Mouse (Mus musculus) neutrophil, adult 5-6 weeks (primary cell): ENCODE results near the gene Gpx4. TPM values are rescaled to one million over a fixed set of nuclear protein-coding genes. Genes with fewer than 3 reads are reported as not detected.
"Not testable (repeated sequence)": the region's sequence is repeated elsewhere in the genome, so short reads cannot be mapped to it uniquely, and the experiment has no call there.

Experiments used
- ATAC-seq: fragments of 151-379, 151-347 bp; 2 replicates; pipeline ENCODE4 v1.8.0; 2017; ENCODE audit warnings: mild to moderate bottlenecking, moderate TSS enrichment; ENCODE audit not compliant: insufficient number of reproducible peaks, poor library complexity, low FRiP score, severe bottlenecking; ENCODE audit errors: extremely low read depth
- total RNA-seq: library from RNA; stranded (forward); fragments of 200-1000 nt; gene quantifications from 2 replicates; pipeline ENCODE4 v1.2.3, GENCODE M21; 2017

Gpx4 gene
- total RNA-seq, 1 experiment from 2014 or later: 206 TPM

DNA sequence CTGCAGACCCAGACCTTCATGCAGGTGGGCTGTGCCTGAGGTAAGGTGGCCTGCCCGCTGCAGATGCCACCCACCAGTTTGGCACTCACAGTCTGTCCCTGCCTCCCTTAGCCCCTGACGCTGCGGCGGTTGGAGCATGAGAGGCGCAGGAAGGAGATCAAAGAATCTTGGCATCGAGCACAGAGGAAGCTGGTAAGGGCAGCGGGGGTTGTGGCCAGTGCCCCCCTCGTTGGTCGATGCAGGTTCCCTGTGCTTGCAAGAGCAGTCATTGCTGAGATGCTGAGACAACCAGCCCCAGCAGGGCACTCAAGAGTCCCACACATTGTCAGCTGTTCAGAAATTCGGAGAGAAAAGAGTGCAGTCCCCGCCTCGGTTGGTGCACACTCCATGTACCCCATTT, 24.8 kb upstream of the Gpx4 start:
- no peak for ATAC-seq

DNA sequence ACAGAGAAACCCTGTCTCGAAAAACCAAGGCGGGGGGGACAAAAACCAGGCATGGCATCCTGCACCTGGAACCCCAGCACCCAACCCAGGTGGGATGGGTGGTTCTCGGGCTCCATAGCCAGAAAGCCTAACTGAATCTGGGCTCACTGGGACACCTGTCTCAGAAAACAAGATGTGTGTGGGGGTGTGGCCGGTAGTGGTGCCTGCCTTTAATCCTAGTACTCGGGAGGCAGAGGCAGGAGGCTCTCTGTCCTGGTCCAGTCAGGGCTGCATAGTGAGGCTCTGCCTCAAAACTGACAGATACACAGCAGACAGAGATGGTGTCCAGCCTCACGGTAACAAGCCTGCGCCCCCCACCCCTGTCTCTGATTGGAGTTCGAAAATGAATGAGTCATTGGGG, 24.2 kb upstream of the Gpx4 start:
- ATAC-seq: no peak

DNA sequence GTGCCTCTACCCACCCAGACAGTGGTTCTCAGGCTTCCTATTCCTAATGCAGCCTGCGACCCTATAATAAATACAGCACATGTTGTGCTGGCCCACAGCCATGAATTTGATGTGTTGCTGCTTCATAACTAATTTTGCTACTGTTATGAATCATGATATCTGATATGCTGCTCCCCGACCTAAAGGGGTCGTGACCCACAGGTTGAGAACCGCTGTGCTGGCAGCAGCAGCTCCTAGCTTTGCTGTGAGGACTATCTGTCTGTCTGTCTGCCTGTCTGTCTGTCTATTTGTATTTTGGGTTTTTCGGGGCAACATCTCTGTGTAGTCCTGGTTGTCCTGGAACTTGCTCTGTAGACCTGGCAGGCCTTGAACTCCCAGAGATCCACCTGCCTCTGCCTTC, 23.2 kb upstream of the Gpx4 start:
- no peak for ATAC-seq

DNA sequence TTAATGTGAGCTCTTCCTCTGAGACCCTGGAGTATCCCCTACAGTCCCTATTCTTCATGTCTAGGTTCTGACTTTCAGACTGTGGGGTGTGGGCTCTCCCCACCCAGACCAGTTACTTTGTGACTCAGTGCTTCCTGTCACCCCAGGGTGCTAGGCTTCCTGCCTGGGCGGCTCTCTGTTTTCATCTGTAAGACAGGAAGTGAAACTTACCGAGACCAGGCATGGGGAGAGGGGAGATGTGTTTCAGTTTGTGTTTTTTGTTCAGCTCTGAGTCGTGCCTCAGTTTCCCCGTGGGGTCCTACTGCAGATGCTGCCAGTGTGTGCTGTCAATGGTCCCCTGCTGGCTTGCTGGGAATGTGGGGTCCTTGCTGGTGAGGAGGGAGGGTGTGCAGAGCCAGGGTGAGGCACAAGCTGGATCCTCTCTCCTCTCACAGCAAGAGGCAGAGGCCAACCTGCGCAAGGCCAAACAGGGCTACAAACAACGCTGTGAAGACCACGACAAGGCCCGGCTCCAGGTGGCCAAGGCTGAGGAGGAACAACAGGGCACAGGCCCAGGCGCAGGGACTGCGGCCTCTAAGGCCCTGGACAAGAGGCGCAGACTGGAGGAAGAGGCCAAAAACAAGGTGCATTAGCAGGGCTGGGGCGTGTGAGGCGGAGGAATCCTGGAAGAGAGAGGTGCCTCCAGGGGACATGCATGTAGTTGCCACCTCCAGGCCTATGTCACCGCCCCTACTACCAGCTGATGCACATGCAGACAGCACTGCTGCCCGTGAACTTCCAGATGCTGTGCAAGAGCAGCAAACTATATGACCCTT, 22.5 kb upstream of the Gpx4 start:
- ATAC-seq: peak; percentile 74

DNA sequence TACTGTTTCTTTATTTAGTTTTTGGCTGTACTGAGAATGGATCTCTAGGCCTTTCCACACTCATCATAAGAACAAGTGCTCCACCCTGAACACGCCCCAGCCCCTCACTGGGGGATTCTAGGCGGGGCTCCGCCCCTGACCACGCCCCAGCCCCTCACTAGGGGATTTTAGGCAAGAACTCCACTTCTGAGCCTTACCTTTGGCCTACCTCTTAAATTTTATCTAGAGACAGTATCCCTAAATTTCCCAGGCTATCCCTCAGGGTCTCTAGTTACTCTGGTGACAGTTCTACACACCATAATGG, 22.0 kb upstream of the Gpx4 start:
- no peak for ATAC-seq

DNA sequence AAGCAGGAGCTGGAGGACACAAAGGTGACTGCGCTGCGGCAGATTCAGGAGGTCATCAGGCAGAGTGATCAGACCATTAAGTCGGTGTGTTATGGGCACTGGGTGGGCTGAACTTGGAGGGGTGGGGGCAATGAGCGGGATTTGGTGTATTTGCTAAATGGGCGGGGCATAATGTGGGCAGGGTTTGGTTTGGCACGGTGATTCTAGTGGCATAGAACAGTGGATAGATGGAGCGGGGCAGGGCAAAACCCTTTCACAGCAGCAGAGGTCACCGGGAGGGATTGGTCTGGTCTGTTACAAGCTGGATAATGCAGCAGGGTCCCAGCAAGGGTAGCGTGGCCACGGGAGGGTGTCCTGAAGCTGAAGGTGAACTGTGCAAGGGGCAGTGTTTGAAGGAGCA, 21.5 kb upstream of the Gpx4 start:
- no peak for ATAC-seq

DNA sequence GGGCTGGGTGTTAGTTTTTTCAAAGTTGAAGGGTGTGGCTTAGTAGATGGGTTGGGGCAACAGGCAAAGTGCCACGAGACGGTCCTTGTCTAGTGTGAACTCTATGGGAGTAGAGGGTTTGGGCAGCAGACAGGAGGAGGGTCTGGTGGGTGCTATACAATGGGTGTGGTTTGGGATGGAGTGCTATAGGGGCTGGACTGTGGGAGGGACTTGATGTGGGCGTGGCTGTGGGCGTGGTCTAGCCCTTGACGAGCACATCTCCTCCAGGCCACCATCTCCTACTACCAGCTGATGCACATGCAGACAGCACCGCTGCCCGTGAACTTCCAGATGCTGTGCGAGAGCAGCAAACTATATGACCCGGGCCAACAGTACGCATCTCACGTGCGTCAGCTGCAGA, 21.1 kb upstream of the Gpx4 start:
- ATAC-seq: no peak

DNA sequence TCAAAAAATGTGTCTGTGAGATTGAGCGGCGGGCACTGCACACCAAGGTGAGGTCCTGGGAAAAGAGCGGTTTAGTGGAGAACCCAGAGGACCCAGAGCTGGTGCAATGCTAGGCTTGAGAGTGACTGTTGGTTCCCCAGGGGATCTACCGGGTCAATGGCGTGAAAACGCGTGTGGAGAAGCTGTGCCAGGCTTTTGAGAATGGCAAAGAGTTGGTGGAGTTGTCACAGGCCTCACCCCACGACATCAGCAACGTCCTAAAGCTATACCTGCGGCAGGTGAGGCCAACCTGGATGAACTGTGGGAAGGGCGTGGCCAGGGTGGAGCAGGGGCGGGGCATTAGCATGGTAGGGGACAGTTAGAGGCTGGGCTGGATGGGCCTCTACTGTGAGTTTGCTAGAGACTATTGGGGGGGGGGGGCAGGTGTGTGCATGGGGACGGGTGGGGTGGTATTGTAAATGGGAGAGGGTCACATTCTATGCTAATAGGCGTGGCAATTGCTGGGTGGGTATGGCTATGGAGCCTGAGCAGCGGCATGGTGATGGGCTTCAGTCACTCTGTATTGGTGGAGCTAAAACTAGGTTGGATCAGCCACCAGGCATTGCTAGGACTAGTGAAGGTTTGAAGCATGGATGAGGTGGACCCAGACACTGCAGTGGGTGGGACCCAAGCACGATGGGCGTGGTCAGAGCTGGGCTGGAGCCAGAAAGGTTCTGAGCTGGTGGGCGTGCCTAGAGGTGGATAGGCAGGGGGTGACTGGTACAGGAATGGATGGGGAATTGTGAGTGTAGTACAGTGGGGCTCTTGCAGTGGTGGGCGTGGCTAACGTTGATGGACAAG, 19.1 kb upstream of the Gpx4 start:
- ATAC-seq: no peak

DNA sequence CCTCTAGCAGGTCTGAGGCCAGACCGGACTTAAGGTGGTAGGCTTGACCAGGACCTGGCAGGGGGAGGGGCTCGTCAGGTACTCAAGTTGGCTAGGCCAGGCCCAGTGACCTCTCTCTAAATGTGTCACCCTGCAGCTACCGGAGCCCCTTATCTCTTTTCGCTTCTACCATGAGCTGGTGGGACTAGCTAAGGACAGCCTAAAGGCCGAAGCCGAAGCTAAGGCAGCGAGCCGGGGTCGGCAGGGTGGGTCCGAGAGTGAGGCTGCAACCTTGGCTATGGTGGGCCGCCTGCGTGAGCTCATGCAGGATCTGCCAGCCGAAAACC, 18.5 kb upstream of the Gpx4 start:
- no peak for ATAC-seq

DNA sequence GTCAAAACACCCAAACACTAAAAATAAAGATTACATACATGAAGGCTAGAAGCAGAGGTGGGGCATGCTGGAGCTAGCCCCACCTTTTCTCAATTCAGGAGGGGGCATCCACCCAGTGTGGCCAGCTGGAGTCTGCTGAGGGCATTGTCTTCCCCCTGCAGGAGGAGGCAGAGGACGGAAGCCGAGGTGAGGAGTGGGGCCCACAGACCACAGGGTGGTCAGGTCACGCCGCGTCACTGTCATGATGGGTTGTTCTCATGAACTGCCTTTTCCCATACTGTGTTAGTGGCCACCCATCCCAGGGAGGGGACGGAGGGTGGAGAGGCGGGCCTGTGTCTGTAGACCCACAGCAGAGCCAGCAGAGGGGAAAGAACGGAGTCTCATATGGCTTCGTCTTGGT, 16.8 kb upstream of the Gpx4 start:
- no peak for ATAC-seq

DNA sequence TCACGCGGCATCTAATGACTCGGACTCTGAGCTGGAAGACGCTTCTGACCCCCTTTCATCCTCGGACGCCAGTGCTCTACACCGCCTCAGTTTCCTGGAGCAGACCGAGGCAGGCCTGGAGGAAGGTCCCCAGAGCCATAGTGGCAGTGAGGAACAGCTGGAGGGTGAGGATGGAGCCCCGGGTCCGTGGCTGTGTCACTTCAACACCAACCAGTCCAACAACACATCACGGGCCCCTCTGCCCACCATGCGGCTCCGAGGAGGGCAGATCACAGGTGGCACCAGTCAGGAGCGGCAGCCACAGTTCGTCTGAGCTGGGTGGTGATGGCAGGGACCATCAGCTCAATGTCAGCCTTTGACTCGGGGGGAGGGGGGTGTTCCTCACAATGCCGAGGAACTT, 16.2 kb upstream of the Gpx4 start:
- no peak for ATAC-seq

DNA sequence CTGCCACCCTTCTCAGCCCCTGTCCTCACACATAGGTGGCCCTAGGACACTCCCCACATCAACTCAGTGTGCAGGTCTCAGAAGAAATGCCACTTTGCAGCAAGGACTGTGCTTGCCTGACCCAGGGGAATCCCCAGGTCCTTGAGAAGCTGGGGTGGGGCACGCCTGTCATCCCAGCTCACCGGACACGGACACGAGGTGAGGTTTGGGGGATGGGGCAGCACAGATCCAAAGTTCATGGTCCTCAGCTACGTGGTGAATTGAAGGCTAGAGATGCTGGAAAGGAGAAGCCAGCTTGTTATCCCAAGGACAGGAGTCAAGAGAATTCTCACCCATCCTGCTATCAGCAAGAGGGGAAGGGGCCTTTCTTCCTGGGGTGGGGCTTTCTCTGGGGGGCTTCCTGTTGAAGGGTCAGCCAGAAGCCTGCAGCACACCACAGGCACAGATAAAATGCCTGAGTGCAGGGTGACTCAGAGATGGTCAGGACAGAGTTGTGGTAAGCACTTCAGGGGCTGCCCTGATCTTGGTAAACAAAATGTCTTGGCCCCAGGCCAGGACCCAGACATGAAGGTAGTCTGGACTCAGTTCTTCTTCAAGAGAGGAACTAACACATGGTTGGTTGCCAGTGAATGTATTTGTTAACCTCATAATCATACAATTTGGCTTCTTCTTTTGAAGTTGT, 14.0 kb upstream of the Gpx4 start:
- peak; percentile 62 for ATAC-seq

DNA sequence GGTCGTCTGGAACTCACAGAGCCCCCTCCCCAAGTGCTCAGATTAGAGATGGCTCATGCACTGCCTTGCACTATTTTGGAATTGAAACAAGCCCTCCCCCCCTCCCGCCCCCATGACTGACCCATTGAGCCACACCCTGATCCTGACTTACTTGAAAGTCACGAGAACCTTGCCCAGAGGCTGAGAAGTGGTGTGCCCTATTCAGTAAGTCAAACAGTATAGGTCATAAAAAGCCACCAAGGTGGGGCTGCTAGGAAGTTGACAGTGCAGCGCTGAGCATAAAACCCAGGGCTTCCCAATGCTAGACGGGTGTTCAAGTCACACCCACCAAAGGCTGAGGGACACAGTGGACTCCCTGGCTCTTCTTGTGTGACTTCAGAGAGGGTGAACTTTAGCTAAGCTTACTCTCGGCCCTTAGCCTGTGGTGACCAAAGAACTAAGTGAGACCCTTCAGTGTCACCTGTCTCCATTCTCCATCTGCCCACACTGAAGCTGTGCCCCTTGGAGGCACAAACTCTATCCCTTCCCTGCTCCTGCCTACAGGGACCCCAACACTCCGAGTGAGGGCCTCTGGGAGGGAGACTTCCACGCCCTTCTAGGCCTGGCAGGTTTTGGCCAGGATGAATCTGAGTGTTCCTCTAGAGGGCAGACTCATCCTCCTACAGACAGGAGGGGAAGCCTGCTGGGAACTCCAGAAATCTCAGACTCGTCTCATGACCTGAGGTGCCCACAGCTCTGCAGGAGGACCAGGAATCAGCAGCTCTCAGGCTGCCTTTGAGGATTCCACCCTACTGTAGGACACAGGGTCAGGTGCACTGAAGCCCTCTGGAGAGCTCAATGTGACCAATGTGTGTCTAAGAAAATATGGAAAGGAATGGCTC, 13.2 kb upstream of the Gpx4 start:
- ATAC-seq: peak; percentile 24; the same call in 1 of the 2 replicates

DNA sequence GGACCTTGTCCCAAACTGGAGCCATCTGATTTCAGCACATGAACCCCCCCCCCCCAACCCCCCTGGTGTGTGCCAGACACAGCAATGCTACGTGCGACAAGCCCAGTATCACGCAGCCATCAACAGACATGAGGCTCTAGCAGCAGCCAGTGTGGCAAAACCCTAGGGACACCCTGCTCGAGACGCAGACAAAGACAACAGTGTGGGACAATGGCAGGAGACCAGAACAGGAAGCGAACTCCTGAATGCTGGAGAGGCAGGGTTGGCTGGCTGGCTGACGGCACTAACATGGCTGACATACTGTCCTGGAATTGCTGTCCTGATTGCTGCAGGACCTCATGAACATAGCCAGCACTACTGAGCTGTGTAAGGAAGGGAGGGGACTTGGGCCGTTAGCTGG, 11.8 kb upstream of the Gpx4 start:
- no peak for ATAC-seq

DNA sequence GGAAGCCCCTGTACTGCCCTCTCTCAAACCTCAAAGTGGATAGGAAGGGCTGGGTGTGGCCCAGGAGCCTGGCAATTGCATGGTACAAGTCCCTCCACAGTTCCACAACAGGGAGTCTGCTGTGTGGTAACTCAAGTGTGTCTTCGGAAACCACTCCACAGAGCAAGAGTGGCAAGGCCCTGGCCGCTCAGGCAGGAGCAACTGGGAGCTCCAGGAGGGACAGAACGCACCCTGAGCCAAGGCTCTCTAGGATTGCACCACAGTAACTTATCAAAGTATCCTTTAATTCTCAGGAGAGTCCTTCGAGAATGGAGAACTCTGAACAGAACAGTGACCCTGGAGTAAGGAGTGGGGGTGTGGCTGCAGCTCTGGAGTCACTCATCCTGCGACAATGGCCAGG, 11.3 kb upstream of the Gpx4 start:
- ATAC-seq: no peak

DNA sequence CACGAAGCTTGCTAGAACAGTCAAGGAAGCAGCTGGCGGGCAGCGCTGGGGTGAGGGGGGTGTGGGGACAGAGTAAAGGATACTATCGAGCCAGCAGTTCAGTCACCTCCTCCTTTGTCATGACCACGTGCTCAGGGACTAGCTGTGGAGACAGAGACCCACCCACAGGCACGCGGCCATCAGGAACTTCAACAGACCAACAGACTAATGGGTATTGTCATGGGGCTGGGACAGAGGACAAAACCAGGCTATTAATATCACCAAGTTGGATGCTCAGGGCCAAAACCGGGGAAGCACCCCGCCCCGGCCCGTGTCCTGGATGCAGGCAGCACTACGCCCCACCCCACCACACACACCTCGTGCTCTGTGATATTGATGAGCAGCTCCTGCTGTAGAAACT, 10.1 kb upstream of the Gpx4 start:
- ATAC-seq: no peak

DNA sequence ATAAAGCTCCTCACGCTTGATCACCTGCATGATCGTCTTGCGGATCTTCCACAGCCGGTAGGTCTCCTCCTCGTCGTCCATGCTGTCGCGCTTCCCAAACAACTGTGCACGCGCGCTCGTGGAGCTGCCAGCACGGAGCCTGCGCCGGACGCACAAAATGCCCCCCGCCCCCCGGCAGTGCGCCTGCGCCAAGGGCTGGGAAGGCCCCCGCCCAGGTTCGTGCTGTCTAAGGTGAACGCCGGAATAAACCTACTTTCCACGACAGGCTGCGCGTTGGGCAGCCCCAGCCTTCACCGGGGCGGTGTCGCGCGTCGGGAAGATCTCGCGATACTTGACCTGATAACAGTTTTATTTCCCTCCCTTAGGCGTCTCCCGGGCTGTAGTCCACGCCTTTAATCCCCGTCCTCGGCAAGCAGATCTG, 7.4 kb upstream of the Gpx4 start, which contains the start of gene Polr2e:
Gene Polr2e (minus strand): TSS at position 237 of the 421 bp plus-strand sequence.
- ATAC-seq: peak; percentile 89

DNA sequence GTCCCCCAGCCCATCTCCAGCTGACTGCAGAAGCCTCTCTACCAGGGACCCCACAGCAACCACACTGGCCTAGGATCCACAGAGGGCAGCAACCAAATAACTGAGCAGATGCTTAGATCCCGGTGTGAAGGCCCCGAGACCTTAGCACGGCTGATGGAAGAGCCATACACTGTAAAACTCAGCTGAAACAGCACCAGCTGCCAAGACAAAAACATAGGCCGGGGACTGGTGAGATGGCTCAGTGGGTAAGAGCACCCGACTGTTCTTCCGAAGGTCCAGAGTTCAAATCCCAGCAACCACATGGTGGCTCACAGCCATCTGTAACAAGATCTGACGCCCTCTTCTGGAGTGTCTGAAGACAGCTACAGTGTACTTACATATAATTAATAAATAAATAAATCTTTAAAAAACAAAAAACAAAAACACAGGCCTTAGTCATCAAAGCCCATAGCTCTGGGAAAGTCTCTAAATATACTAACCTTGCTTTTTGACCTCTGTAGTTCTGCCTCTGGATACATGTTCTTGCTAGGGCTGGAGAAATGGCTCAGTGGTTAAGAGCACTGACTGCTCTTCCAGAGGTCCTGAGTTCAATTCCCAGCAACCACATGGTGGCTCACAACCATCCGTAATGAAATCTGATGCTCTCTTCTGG, 5.4 kb upstream of the Gpx4 start:
- ATAC-seq: not testable (repeated sequence)

DNA sequence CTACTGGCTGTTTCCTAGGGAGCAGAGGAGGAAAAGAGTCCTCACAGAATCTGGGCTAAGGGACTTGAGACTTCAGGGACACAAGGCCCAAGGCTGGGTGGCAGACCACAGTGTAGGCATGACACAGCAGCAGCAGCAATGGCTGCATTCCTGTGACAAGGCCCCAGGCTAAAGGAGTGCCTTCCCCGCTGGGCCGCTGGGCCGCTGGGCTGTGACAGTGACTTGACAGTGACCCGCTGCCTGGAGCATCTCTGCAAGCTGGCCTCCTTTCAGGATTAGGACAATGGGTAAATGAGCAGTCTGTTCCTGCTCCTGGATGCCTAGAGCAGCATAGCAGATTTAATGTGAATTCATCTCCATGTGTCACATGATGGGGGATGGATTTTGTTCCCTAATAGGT, 2.9 kb upstream of the Gpx4 start:
- ATAC-seq: no peak
